Mouse (Mus musculus): ENCODE data around the gene Efnb3. TPM values are rescaled to one million over a fixed set of nuclear protein-coding genes. Genes with fewer than 3 reads are reported as not detected.

Efnb3 gene
- polyA plus RNA-seq (2012): 0.66 and 0.68 TPM in 2 replicates

DNA sequence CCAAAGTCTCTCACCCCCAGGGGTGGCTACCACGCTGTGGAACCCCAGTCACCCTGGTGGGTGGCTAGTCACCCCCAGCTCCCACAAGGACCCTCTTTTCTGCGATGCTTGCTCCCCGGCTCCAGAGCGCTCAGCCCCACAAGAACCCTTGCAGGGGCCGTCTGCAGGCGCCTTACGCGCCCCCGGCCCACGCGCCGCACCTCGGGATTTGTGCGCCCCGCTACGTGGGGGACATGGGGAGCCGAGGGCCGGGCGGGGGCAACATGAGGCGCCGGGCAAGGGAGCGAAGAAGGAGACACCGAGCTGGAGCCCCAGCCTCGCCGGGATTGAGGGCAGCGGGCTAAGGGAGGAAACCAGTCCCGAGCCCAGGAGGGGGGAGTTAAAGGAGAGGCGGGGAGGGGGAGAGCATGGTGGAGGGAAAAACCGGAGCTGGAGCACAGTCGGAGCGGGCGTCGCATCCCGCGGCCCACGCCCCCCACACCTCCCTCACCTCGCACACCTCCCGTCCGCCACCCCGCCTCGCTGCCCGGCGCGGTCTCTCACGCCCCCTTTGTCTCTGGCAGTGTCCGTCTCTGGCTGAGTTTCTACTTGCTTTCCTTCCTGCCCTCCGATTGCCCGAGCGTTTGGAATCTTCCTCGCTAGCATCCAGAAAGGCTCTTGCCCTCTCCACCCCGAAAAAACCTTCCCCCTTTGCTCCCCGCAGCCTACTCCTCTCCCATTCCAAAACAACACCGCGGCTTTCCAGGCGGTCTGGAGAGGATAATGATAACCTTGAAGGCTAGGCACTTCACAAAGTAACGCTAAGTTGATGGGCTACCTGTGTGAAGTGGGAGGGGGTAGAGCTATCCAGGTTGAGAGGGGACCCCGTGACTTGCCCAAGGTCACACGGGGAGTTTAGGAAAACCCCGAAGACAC is at the start of gene Efnb3:
Gene Efnb3, minus strand, starts transcription at position 355 of the 915 bp plus-strand sequence.
- TF ChIP-seq GATA1 (IDR thresholded peaks at IDR 0.05; ENCODE audit: low read length): no peak

DNA sequence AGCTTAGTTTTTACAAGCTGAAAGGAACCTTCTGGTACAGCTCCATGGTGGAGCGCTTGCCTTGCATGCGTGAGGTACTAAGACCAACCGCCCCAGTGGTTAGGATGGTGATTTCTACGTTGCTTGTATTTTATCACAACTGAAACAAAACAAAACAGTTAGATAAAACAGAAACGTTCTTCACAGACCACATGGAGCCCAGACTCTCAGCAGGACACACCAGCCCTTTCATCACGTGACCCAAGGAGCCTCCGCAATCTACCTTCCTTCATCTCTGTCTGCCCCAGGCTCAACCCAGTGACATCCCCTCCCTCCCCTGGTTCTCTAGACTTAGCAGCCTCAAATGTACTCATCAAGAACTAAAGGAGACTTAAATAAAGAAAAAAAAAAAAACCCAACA is 49.4 kb upstream of the Efnb3 start:
- peak; percentile 21 for TF ChIP-seq GATA1 (IDR thresholded peaks at IDR 0.05; ENCODE audit: low read length)

DNA sequence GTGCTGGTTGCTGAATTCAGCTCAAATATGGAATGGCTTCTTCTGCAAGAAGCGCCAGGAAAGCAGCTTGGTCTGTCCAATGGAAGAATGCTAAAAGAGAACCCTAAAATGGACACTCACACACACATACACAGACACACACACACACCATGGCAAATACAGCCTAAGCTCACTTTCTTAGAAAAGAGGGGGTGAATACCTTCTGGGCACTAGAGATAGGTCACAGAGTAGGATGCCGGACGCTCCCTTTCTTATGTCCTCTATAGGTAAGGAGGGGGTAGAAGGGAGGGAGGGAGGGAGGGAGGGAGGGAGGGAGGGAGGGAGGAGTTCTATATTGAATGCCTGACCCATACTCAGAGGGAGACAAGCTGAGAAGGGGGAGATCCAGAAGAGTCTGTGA is 48.5 kb upstream of the Efnb3 start:
- no peak for TF ChIP-seq GATA1 (IDR thresholded peaks at IDR 0.05; ENCODE audit: low read length)

DNA sequence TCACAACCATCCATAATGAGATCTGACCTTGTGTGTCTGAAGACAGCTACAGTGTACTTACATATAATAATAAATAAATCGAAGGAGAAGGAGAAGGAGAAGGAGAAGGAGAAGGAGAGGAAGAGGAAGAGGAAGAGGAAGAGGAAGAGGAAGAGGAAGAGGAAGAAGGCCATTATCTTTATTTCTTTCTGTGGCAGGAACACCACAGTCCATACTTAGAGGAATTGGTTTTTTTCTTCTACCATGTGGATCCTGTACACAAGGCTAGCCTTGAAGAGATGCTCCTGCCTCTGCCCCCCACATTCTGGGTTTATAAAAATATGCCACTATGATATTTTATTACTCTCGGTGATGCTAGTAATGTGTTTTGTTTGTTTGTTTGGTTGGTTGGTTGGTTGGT is 46.8 kb upstream of the Efnb3 start:
- no peak for TF ChIP-seq GATA1 (IDR thresholded peaks at IDR 0.05; ENCODE audit: low read length)

DNA sequence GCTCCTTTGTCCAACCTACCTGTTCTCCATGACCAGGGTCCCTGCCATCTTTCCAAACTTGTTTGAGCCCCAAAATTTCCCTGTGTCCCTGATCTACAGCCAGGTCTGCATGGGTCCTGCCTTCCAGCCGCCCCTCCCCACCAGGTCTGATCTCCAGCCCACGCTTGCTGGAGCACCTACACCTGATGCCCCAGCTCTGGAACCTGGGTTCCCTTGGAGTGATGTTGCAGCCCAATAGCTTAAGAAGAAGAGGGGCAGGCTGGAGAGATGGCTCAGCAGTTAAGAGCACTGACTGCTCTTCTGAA is 46.4 kb upstream of the Efnb3 start:
- no peak for TF ChIP-seq GATA1 (IDR thresholded peaks at IDR 0.05; ENCODE audit: low read length)

DNA sequence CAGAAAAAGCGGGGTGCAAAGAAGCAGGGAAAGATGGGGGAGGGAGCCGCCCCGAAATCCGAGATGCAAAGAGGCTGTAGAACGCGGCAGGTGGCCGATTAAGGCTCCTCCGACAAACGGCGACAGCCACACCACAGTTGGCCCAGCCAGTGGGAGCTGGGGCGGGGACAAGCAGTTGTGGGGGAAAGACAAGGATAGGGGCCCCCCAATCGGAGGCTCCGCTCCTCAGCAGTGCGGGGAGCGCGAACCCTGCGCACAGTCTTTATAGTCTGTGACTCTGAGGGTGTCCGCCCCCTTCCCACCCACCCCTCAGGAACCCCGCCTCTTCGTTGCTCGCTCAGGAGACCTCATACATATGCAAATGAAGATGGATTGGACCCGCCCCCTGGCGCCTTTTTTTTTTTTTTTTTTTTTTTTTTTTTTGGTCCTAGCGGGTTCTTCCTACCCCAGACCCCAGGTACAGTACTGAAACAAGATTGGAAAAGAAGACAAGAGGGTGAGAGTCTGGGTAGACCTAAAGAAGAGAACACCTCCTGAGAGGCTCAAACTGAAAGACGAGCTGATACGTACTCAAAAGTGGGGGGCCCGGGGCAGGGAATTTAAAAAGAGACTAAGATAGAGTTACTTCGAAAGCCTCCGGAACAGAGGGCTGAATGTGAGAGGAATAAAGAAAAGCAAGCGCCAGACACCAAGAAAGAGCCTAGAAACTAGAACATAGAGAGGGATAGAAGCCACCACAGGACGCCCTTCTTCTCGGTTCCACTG is 45.9 kb upstream of the Efnb3 start, which contains the start of gene Atp1b2:
Gene Atp1b2, minus strand, starts transcription at position 217 of the 765 bp plus-strand sequence.
- no peak for TF ChIP-seq GATA1 (IDR thresholded peaks at IDR 0.05; ENCODE audit: low read length)

DNA sequence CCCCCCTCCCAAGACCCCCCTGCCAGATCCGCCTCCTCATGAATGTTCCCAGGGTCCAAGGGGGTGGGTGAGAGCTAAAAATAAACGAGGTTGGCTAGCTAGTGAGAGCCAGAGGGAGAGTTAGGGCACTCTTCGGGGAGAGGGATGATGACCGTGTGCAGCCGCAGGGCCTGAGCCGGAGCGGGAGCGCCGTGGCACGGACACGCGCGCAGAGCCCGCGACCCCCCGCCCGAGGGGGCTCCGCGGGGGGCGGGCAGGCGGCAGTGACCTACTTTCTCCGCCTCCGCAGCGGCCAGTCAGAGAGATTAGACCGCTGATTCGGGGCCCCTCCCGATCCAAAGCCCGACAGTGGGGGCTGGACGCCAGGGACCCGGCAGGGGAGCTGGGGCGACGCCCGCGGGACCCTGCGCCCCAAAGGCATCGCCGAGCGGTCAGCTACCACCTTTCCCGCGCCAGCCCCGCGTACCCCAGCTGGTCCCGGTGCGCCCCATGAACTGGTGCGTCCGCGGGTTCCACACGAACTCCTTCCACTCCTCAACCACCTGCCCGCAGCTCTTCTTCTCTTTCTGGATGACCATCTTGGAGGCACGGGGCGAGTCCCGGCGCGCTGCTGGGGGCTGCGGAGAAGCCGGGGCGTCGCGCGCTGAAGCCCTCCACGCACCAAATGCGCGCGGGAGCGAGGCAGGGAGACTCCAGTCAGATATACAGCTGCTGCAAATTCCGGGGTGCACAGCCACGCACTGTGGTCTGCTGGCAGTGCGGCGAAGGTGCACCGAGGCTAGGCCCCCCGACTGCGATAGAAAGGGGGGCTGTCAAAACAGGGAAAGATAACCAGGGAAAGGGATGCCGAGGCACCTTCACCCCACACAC is 45.0 kb upstream of the Efnb3 start:
- no peak for TF ChIP-seq GATA1 (IDR thresholded peaks at IDR 0.05; ENCODE audit: low read length)

DNA sequence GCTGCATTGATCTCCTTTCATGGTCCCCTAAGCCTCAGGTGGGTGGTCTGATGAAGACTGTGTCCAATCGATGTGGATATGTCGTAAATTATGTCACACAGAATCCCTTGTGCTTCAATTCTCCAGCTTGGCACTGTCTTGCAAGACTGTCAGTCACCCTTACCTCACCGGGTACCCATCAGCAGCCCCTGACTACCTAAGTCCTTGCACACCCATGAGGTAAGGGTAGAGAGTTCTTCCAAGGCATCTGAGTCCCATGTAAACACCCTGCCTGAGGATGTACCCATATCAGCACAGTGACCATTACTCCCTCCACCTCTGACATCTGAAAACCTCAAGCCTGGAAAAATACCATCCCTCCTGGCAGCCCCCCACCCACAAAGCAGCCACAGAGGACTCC is 44.3 kb upstream of the Efnb3 start:
- no peak for TF ChIP-seq GATA1 (IDR thresholded peaks at IDR 0.05; ENCODE audit: low read length)

DNA sequence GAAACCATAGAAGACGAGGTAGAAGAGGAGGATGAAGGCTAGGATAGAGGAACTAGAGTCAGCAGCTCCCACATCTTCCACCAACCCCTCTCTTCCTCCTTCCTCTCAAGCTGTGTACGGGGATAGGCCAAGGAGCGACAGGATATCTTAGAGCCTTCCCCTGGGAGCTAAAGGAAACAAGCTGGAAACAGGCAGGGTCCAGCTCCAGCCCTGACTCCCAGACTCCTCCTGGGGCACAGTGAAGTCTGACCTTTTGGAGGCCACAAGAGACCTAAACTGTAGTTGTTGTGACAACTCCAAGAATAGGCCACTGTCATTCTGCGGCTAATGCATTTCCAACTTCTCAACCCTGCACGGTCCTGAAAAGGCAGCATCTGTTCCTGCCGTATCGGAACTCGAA is 43.5 kb upstream of the Efnb3 start:
- no peak for TF ChIP-seq GATA1 (IDR thresholded peaks at IDR 0.05; ENCODE audit: low read length)

DNA sequence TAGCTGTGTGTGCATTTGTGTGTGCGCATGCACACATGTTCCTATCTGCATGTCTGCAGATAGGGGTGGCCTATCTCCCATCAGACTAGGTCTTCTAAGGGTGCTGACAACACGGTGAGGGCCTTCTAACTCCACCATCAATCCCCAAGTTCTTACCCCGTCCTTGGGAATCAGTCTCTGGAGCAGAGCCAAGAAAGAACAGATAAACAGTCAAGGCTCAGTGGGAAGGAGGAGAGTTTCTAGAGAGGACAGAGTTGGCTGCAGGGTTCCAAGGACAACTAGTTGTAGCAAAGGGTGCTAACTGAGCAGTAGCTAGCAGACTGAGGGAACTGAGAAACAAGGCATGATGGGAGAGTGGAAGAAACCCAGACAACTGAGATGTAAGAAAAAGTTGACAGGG is 41.8 kb upstream of the Efnb3 start:
- TF ChIP-seq GATA1 (IDR thresholded peaks at IDR 0.05; ENCODE audit: low read length): no peak

DNA sequence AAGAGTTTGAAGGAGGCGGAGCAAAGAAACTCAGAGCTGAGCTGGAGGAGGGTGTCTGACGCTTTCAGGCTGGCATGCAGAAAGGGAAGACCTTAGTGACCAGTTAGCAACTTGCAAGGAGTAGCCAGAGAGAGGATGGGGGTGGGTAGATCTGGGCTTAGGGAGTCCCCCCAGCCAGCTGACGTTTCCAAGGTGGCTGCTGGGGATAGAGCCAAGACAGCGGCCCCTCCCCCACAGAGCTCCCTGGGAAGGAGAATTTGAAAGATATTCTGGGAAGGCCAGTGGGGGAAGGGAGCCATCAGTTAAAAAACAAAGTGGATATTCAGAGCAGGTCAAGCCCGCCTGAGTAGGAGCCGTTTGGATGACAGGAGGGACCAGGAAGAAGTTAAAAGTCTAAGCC is 40.1 kb upstream of the Efnb3 start:
- no peak for TF ChIP-seq GATA1 (IDR thresholded peaks at IDR 0.05; ENCODE audit: low read length)

DNA sequence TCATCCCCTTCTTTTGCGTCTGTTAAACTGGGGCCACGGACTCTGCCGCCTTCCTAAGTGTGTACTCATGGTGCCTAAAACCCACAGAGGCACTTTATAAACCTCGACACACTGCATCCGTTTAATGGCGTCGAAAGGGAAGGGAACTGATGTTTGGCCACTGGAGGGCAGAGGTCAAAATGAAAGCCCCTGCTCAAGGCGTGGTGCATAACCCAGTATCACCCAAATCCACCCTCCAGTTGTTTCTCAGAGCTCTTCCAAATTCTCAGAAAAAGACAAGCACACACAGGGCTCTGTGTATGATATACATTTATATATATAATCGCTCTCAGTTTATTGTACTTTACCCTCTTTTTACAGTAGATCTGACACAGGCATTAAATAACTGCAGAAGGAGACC is 39.4 kb upstream of the Efnb3 start:
- TF ChIP-seq GATA1 (IDR thresholded peaks at IDR 0.05; ENCODE audit: low read length): no peak

DNA sequence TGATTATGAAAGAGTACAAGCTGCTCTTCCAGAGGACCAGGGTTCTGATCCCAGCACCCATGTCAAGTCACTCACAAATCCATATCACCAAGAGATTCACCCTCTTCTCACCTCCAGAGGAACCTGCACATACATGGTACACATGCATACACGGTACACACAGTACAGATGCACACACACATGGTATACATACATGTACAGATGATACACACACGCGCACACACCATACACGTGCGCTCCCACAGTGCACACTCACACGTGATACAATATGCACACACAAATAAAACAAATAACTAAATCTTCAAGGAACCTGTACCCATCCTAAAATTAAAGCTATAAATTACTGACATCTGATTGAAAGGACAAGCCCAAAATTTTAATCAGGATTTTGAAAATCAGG is 34.8 kb upstream of the Efnb3 start:
- no peak for TF ChIP-seq GATA1 (IDR thresholded peaks at IDR 0.05; ENCODE audit: low read length)

DNA sequence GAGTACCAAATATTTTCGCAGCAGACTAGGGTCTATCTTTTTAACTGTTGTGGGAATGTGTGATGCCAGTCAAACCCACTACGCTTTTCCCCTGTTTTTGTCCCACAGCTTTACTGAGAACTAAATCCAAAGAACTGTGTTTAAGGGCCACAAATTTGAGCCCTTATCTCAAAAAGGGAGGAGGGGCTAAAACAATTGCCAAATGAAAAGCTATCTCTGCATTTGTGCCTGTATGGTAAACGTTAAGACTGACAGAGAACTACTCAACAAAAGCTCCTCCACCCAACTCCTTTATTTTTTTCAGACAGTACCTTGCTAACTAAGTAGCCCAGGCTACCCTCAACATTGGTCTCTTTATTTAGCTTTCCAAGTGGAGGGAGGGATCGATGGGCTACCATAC is 32.8 kb upstream of the Efnb3 start:
- no peak for TF ChIP-seq GATA1 (IDR thresholded peaks at IDR 0.05; ENCODE audit: low read length)

DNA sequence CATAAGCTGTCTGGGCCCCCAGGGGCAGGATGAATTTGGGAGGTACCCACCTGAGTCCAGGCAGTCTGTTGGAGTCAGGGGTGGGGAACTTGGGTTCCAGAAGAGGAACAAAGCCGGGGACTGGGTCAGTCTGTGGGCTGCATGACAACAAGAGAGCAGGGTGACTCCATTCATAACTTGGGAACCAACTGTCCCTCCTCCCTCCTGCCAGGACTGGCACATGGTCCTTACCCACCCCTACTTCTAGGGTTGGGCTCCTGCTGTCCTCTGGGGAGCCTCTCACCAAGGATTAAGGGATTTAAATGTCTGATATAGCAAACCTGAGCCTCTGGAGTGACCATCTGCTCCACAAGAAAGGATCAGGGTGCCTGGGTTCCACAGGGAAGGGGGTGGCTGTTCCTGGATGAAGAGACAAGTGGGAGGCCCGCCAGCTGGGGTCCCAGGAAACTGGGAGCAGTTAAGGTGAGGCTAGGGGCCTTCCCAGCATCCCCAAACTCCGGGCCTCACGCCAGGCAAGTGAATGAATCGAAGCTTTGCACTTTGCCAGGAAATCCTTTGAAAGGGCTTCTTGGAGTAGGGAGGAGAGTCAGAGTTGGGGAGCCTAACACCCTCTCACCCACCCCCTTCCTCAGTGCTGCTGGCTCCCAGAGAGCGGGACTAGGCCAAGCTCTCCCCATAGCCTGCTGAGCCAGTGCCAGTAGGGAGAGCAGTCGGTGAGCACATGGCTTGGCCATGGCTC is 32.1 kb upstream of the Efnb3 start:
- TF ChIP-seq GATA1 (IDR thresholded peaks at IDR 0.05; ENCODE audit: low read length): no peak
